Mouse (Mus musculus): ENCODE data around the gene Trp73. TPM values are rescaled to one million over a fixed set of nuclear protein-coding genes. Genes with fewer than 3 reads are reported as not detected.
A peak's percentile ranks its signal among the peaks of the same experiment; 100 is the strongest.

The Trp73 gene
- polyA plus RNA-seq, 1 experiment from 2014 or later: 0.09 TPM

- Histone ChIP-seq H3K27me3 (ENCODE audit: insufficient read depth, poor library complexity, severe bottlenecking) (no peaks in the 10 kb centered on the region), H3K9me3 (no peaks in the 10 kb centered on the region), H3K4me1 (peaks cover 18% of the 10 kb centered on the region), H3K36me3 (peaks cover 68% of the 10 kb centered on the region), H3K4me3 (no peak overlapping the region), H3K27ac (no peak overlapping the region)
- 88% methylated on average over 11 of the region's 11 CpGs for WGBS
- no peak for DNase-seq (ENCODE audit: low spot score)
Measured at GRCm38 (mm10) chr4:154015476-154015875, 124.5 kb downstream of the Trp73 start.

GRCm38 (mm10) chr4:154012132-154012882 lies 127.7 kb downstream of the Trp73 start:
- peak overlapping the region; percentile 100 for H3K4me3 ChIP-seq
- peaks cover 36% of the 10 kb centered on the region for H3K36me3 ChIP-seq
- H3K27me3 ChIP-seq (ENCODE audit: insufficient read depth, poor library complexity, severe bottlenecking): no peaks in the 10 kb centered on the region
- WGBS: 2% methylated on average over 55 of the region's 55 CpGs
- H3K9me3 ChIP-seq: no peaks in the 10 kb centered on the region
- H3K27ac ChIP-seq: peak overlapping the region; percentile 94
- H3K4me1 ChIP-seq: peaks cover 18% of the 10 kb centered on the region
- no peak for DNase-seq (ENCODE audit: low spot score)

GRCm38 (mm10) chr4:154011646-154012089 lies 128.3 kb downstream of the Trp73 start, which contains the start of gene Lrrc47:
TSS of gene Lrrc47 (plus strand) at chr4:154011731.
- Histone ChIP-seq H3K36me3 (peaks cover 35% of the 10 kb centered on the region), H3K4me1 (peaks cover 18% of the 10 kb centered on the region), H3K27me3 (ENCODE audit: insufficient read depth, poor library complexity, severe bottlenecking) (no peaks in the 10 kb centered on the region), H3K9me3 (no peaks in the 10 kb centered on the region), H3K4me3 (peak within 1 kb of the TSS; percentile 100), H3K27ac (peak within 1 kb of the TSS; percentile 94)
- DNase-seq (ENCODE audit: low spot score): peak; percentile 93
- WGBS: 4% methylated on average over 51 of the region's 59 CpGs

GRCm38 (mm10) chr4:154010907-154011645 lies 128.9 kb downstream of the Trp73 start:
- peak overlapping the region; percentile 94 for H3K27ac ChIP-seq
- H3K36me3 ChIP-seq: peaks cover 35% of the 10 kb centered on the region
- no peaks in the 10 kb centered on the region for H3K9me3 ChIP-seq
- WGBS: 27% methylated on average over 13 of the region's 13 CpGs
- DNase-seq (ENCODE audit: low spot score): no peak
- H3K4me1 ChIP-seq: peaks cover 18% of the 10 kb centered on the region
- H3K4me3 ChIP-seq: peak overlapping the region; percentile 100
- H3K27me3 ChIP-seq (ENCODE audit: insufficient read depth, poor library complexity, severe bottlenecking): no peaks in the 10 kb centered on the region

- Histone ChIP-seq H3K4me3 (no peak overlapping the region), H3K4me1 (peaks cover 7% of the 10 kb centered on the region), H3K27ac (no peak overlapping the region), H3K27me3 (ENCODE audit: insufficient read depth, poor library complexity, severe bottlenecking) (no peaks in the 10 kb centered on the region), H3K36me3 (peaks cover 42% of the 10 kb centered on the region), H3K9me3 (no peaks in the 10 kb centered on the region)
- 80% methylated on average over 4 of the region's 4 CpGs for WGBS
- DNase-seq (ENCODE audit: low spot score): no peak
Measured at GRCm38 (mm10) chr4:154007759-154008158, 132.2 kb downstream of the Trp73 start.

GRCm38 (mm10) chr4:154006264-154006663 lies 133.7 kb downstream of the Trp73 start:
- H3K4me3 ChIP-seq: no peak overlapping the region
- no peaks in the 10 kb centered on the region; the same call in 1 of the 2 replicates for H3K4me1 ChIP-seq
- WGBS: 87% methylated on average over 6 of the region's 6 CpGs
- no peaks in the 10 kb centered on the region for H3K27me3 ChIP-seq (ENCODE audit: insufficient read depth, poor library complexity, severe bottlenecking)
- DNase-seq (ENCODE audit: low spot score): no peak
- no peaks in the 10 kb centered on the region for H3K9me3 ChIP-seq
- no peak overlapping the region for H3K27ac ChIP-seq
- H3K36me3 ChIP-seq: peaks cover 54% of the 10 kb centered on the region

Other genes starting within 250 kb of the Trp73 start
- gene A430005L14Rik, start 183.0 kb downstream of the Trp73 start, polyA plus RNA-seq (2016; fragmentation: Nextera tagmentation; extraction: Ambion mirVana): 65.1 and 85.6 TPM in 2 replicates
- 7.8 and 9.3 TPM in 2 replicates for gene Dffb, start 165.1 kb downstream of the Trp73 start, polyA plus RNA-seq (2016; fragmentation: Nextera tagmentation; extraction: Ambion mirVana)
- 15.8 and 17.7 TPM in 2 replicates for gene Cep104, start 165.0 kb downstream of the Trp73 start, polyA plus RNA-seq (2016; fragmentation: Nextera tagmentation; extraction: Ambion mirVana)
- gene Lrrc47, start 128.5 kb downstream of the Trp73 start, polyA plus RNA-seq (2016; fragmentation: Nextera tagmentation; extraction: Ambion mirVana): 18.5 and 27.0 TPM in 2 replicates
- 120 and 132 TPM in 2 replicates for gene Smim1, start 114.0 kb downstream of the Trp73 start, polyA plus RNA-seq (2016; fragmentation: Nextera tagmentation; extraction: Ambion mirVana)
- gene Ccdc27, start 97.5 kb downstream of the Trp73 start, polyA plus RNA-seq (2016; fragmentation: Nextera tagmentation; extraction: Ambion mirVana): not detected in 2 replicates
- 27.7 and 33.2 TPM in 2 replicates for gene Wrap73, start 2.2 kb upstream of the Trp73 start, polyA plus RNA-seq (2016; fragmentation: Nextera tagmentation; extraction: Ambion mirVana)
- 125 and 140 TPM in 2 replicates for gene Tprgl, start 20.5 kb upstream of the Trp73 start, polyA plus RNA-seq (2016; fragmentation: Nextera tagmentation; extraction: Ambion mirVana)
- 8.7 and 13.5 TPM in 2 replicates for gene Megf6, start 30.5 kb upstream of the Trp73 start, polyA plus RNA-seq (2016; fragmentation: Nextera tagmentation; extraction: Ambion mirVana)
- gene Arhgef16, start 161.5 kb upstream of the Trp73 start, polyA plus RNA-seq (2016; fragmentation: Nextera tagmentation; extraction: Ambion mirVana): 3.3 and 7.4 TPM in 2 replicates
- not detected in 2 replicates for gene B230104I21Rik, start 195.9 kb upstream of the Trp73 start, polyA plus RNA-seq (2016; fragmentation: Nextera tagmentation; extraction: Ambion mirVana)